Mouse (Mus musculus): ENCODE results near the gene Bmpr1a. TPM values are rescaled to one million over a fixed set of nuclear protein-coding genes. Genes with fewer than 3 reads are reported as not detected.

Gene Bmpr1a
- polyA plus RNA-seq, 1 experiment from 2014 or later, result 44.1 TPM

- H3K4me3 ChIP-seq, result no peak overlapping the region
- 75% methylated on average over 8 of the region's 8 CpGs for WGBS
- ATAC-seq (ENCODE audit: low FRiP score, low read depth), result no peak
- no peaks in the 10 kb centered on the region for H3K36me3 ChIP-seq
- no peak overlapping the region for H3K9ac ChIP-seq (replicated peaks)
- no peak overlapping the region for H3K27ac ChIP-seq (replicated peaks)
- H3K4me2 ChIP-seq (replicated peaks), result no peak overlapping the region
- no peaks in the 10 kb centered on the region for H3K9me3 ChIP-seq
- peaks cover 3% of the 10 kb centered on the region; the same call in 1 of the 2 replicates for H3K27me3 ChIP-seq
- H3K4me1 ChIP-seq, result no peaks in the 10 kb centered on the region
Observed at GRCm38 (mm10) chr14:34528804-34529203, 25.7 kb upstream of the Bmpr1a start.

- Histone ChIP-seq H3K4me3 (no peak within 1 kb of the TSS), H3K9ac (replicated peaks) (no peak within 1 kb of the TSS), H3K4me1 (no peaks in the 10 kb centered on the region), H3K36me3 (no peaks in the 10 kb centered on the region), H3K4me2 (replicated peaks) (no peak within 1 kb of the TSS), H3K27ac (replicated peaks) (no peak within 1 kb of the TSS), H3K9me3 (no peaks in the 10 kb centered on the region), H3K27me3 (no peaks in the 10 kb centered on the region)
- 91% methylated on average over 8 of the region's 8 CpGs for WGBS
- ATAC-seq (ENCODE audit: low FRiP score, low read depth), result no peak
Observed at GRCm38 (mm10) chr14:34522701-34523100, 19.6 kb upstream of the Bmpr1a start, which contains the start of gene 9230112D13Rik. 9230112D13Rik (minus strand) TSS chr14:34522801.

GRCm38 (mm10) chr14:34517959-34518544, 14.9 kb upstream of the Bmpr1a start:
- no peaks in the 10 kb centered on the region for H3K4me1 ChIP-seq
- WGBS, result 92% methylated on average over 8 of the region's 8 CpGs
- H3K27me3 ChIP-seq, result no peaks in the 10 kb centered on the region
- H3K9me3 ChIP-seq, result no peaks in the 10 kb centered on the region
- no peak overlapping the region for H3K4me2 ChIP-seq (replicated peaks)
- no peak for ATAC-seq (ENCODE audit: low FRiP score, low read depth)
- no peaks in the 10 kb centered on the region for H3K36me3 ChIP-seq
- no peak overlapping the region for H3K4me3 ChIP-seq
- no peak overlapping the region for H3K9ac ChIP-seq (replicated peaks)
- H3K27ac ChIP-seq (replicated peaks), result no peak overlapping the region

GRCm38 (mm10) chr14:34516960-34517577, 13.9 kb upstream of the Bmpr1a start:
- Histone ChIP-seq H3K9ac (replicated peaks) (no peak overlapping the region), H3K9me3 (no peaks in the 10 kb centered on the region), H3K4me3 (no peak overlapping the region), H3K4me2 (replicated peaks) (no peak overlapping the region), H3K36me3 (no peaks in the 10 kb centered on the region), H3K27me3 (no peaks in the 10 kb centered on the region), H3K4me1 (no peaks in the 10 kb centered on the region), H3K27ac (replicated peaks) (no peak overlapping the region)
- WGBS, result 94% methylated on average over 10 of the region's 10 CpGs
- no peak for ATAC-seq (ENCODE audit: low FRiP score, low read depth)

GRCm38 (mm10) chr14:34515860-34516259, 12.7 kb upstream of the Bmpr1a start:
- ATAC-seq (ENCODE audit: low FRiP score, low read depth), result no peak
- H3K4me1 ChIP-seq, result no peaks in the 10 kb centered on the region
- no peaks in the 10 kb centered on the region for H3K36me3 ChIP-seq
- 85% methylated on average over 5 of the region's 5 CpGs for WGBS
- no peak overlapping the region for H3K9ac ChIP-seq (replicated peaks)
- no peaks in the 10 kb centered on the region for H3K27me3 ChIP-seq
- H3K9me3 ChIP-seq, result no peaks in the 10 kb centered on the region
- no peak overlapping the region for H3K4me3 ChIP-seq
- H3K27ac ChIP-seq (replicated peaks), result no peak overlapping the region
- H3K4me2 ChIP-seq (replicated peaks), result no peak overlapping the region

- no peak for ATAC-seq (ENCODE audit: low FRiP score, low read depth)
- Histone ChIP-seq H3K27ac (replicated peaks) (no peak overlapping the region), H3K36me3 (no peaks in the 10 kb centered on the region), H3K4me1 (peaks cover under 1% of the 10 kb centered on the region; the same call in 1 of the 2 replicates), H3K27me3 (no peaks in the 10 kb centered on the region), H3K4me2 (replicated peaks) (no peak overlapping the region), H3K4me3 (no peak overlapping the region), H3K9ac (replicated peaks) (no peak overlapping the region), H3K9me3 (no peaks in the 10 kb centered on the region)
- 52% methylated on average over 6 of the region's 6 CpGs for WGBS
Observed at GRCm38 (mm10) chr14:34514120-34514519, 11.0 kb upstream of the Bmpr1a start.

GRCm38 (mm10) chr14:34512602-34513001, 9.5 kb upstream of the Bmpr1a start:
- no peak for ATAC-seq (ENCODE audit: low FRiP score, low read depth)
- peaks cover 14% of the 10 kb centered on the region; the same call in 1 of the 2 replicates for H3K4me1 ChIP-seq

GRCm38 (mm10) chr14:34511901-34512300, 8.8 kb upstream of the Bmpr1a start:
- H3K36me3 ChIP-seq, result no peaks in the 10 kb centered on the region
- no peak overlapping the region for H3K4me3 ChIP-seq
- H3K27me3 ChIP-seq, result no peaks in the 10 kb centered on the region
- 71% methylated on average over 11 of the region's 11 CpGs for WGBS
- H3K4me1 ChIP-seq, result peaks cover 15% of the 10 kb centered on the region; the same call in 1 of the 2 replicates
- H3K9ac ChIP-seq (replicated peaks), result no peak overlapping the region
- no peak overlapping the region for H3K4me2 ChIP-seq (replicated peaks)
- no peak for ATAC-seq (ENCODE audit: low FRiP score, low read depth)
- H3K27ac ChIP-seq (replicated peaks), result no peak overlapping the region
- no peaks in the 10 kb centered on the region for H3K9me3 ChIP-seq

More at GRCm38 (mm10) chr14:34512602-34513001, 9.5 kb upstream of the Bmpr1a start:
- 89% methylated on average over 4 of the region's 4 CpGs for WGBS
- no peaks in the 10 kb centered on the region for H3K36me3 ChIP-seq
- H3K4me2 ChIP-seq (replicated peaks), result no peak overlapping the region
- no peak overlapping the region for H3K9ac ChIP-seq (replicated peaks)
- H3K4me3 ChIP-seq, result no peak overlapping the region
- no peaks in the 10 kb centered on the region for H3K9me3 ChIP-seq
- H3K27ac ChIP-seq (replicated peaks), result no peak overlapping the region
- H3K27me3 ChIP-seq, result no peaks in the 10 kb centered on the region

- ATAC-seq (ENCODE audit: low FRiP score, low read depth), result no peak; the same call in 1 of the 2 replicates
- no peak overlapping the region for H3K4me2 ChIP-seq (replicated peaks)
- no peak overlapping the region for H3K9ac ChIP-seq (replicated peaks)
- no peak overlapping the region for H3K27ac ChIP-seq (replicated peaks)
- H3K9me3 ChIP-seq, result no peaks in the 10 kb centered on the region
- H3K27me3 ChIP-seq, result no peaks in the 10 kb centered on the region
- no peak overlapping the region for H3K4me3 ChIP-seq
- WGBS, result 55% methylated on average over 7 of the region's 7 CpGs
- no peaks in the 10 kb centered on the region for H3K36me3 ChIP-seq
- H3K4me1 ChIP-seq, result peaks cover 15% of the 10 kb centered on the region
Observed at GRCm38 (mm10) chr14:34508842-34509439, 5.8 kb upstream of the Bmpr1a start.

- H3K4me2 ChIP-seq (replicated peaks), result no peak overlapping the region
- H3K36me3 ChIP-seq, result no peaks in the 10 kb centered on the region
- no peak overlapping the region for H3K27ac ChIP-seq (replicated peaks)
- no peaks in the 10 kb centered on the region for H3K27me3 ChIP-seq
- no peaks in the 10 kb centered on the region for H3K9me3 ChIP-seq
- peaks cover 17% of the 10 kb centered on the region for H3K4me1 ChIP-seq
- ATAC-seq (ENCODE audit: low FRiP score, low read depth), result no peak; the same call in 1 of the 2 replicates
- no peak overlapping the region for H3K4me3 ChIP-seq
- 54% methylated on average over 4 of the region's 4 CpGs for WGBS
- no peak overlapping the region for H3K9ac ChIP-seq (replicated peaks)
Observed at GRCm38 (mm10) chr14:34508187-34508840, 5.2 kb upstream of the Bmpr1a start.

GRCm38 (mm10) chr14:34505309-34505708, 2.2 kb upstream of the Bmpr1a start:
- 54% methylated on average over 7 of the region's 7 CpGs for whole genome bisulfite sequencing

GRCm38 (mm10) chr14:34504377-34504776, 1.2 kb upstream of the Bmpr1a start:
- no peak overlapping the region for H3K4me2 ChIP-seq (replicated peaks)
- 91% methylated on average over 5 of the region's 5 CpGs for WGBS
- H3K4me1 ChIP-seq, result peaks cover 33% of the 10 kb centered on the region
- no peak overlapping the region for H3K4me3 ChIP-seq
- H3K9ac ChIP-seq (replicated peaks), result no peak overlapping the region
- H3K27me3 ChIP-seq, result no peaks in the 10 kb centered on the region
- H3K36me3 ChIP-seq, result no peaks in the 10 kb centered on the region
- no peaks in the 10 kb centered on the region for H3K9me3 ChIP-seq
- H3K27ac ChIP-seq (replicated peaks), result no peak overlapping the region
- no peak for ATAC-seq (ENCODE audit: low FRiP score, low read depth)

More at GRCm38 (mm10) chr14:34505309-34505708, 2.2 kb upstream of the Bmpr1a start:
- H3K27ac ChIP-seq (replicated peaks), result no peak overlapping the region
- peaks cover 24% of the 10 kb centered on the region for H3K4me1 ChIP-seq
- no peak overlapping the region for H3K9ac ChIP-seq (replicated peaks)
- H3K9me3 ChIP-seq, result no peaks in the 10 kb centered on the region
- no peak for ATAC-seq (ENCODE audit: low FRiP score, low read depth)
- H3K4me3 ChIP-seq, result no peak overlapping the region
- H3K27me3 ChIP-seq, result no peaks in the 10 kb centered on the region
- H3K4me2 ChIP-seq (replicated peaks), result no peak overlapping the region
- no peaks in the 10 kb centered on the region for H3K36me3 ChIP-seq

Data from midbrain, embryonic 12.5 days (tissue).